Mouse (Mus musculus): ENCODE measurements around the gene Tufm.

Gene Tufm

DNA sequence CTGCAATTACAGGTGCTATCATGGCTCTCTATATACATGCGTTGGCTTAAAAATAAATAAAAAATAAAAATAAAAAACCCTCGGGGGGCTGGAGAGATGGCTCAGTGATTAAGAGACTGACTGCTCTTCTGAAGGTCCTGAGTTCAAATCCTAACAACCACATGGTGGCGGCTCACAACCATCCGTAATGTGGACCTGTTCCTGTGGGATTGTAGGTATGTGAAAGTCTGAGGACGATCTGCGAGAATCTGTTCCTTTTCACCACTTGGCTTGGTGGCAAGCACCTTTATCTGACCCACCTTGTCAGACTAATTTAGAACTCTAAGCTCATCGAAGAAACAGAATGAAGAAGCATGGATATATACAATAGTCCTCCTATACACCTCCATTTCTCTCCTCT, 12.3 kb downstream of the Tufm start:
- no peak for DNase-seq (ENCODE audit: low read depth in 1 of 2, low spot score in 2 of 2)

DNA sequence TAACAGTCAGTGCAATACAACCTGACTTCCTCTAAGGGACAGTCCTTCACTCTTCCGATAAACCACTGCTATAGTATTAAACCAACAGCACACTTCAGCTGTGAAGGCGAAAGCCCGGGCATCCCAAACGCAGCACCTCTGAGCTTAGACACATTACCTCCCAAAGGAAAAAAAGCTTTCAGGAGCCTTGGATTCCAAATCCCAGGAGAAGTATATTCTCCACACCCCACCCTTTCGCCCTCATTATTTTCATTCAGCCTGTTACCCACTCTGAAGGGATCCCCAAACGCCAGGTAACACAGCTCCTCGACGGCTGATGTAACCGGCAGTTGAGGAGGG, 14.5 kb downstream of the Tufm start:
- no peak for DNase-seq (ENCODE audit: low read depth in 1 of 2, low spot score in 2 of 2)

DNA sequence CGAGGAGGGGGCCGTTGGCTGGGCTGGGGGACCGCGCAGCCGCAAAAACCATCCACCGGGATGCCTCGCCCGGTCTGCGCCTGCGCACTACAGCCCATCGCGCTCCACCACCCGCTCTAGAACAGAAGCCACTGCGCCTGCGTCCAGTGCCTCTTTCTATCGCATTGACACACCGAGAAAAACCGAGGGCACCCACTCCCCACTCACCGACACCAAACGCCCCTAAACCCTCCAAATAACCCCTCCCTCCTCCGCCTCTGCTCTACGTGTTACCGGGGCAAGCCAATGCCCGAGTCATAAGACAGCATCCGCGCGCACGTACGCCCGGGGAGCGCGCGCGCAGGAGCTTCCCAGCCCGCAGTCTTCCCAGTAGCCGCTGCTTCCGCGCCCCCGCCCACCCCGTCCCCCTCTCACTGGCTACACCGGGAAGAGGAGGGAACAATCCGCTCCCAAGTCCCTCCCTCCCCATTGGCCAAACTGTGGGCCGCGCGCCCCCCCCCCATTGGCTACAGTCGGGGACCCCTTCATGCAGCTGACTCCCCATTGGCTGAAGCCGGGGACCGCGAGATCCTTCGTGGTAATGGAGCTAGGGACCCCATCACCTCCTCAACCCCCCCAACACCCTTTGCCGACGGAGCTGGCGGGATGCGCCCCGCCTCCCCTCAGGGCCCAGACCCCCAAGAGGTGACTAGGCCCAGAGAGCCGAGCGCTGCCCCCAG, 15.0 kb downstream of the Tufm start:
- DNase-seq (ENCODE audit: low read depth in 1 of 2, low spot score in 2 of 2), result peak; percentile 48 to 78

DNA sequence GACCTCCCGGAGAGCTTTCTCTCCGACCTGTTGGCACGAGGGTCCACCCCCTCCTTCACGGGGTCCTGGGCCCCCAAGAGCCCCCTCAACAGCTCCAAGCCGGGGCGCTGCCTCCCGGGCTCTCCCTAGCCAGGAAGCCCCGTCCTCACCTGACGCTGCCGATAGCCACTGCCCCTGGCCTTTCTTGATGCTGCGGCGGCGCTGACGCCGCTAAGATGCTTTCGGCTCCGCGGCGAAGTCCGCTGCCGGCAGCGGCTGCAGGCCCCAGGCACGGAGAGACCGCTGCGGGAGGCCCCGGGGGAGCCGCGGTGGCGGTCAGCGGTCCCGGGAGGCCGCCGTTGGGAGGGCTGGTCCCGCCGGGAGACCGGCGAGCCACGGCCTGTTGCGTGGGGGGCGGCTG, 15.6 kb downstream of the Tufm start:
- DNase-seq (ENCODE audit: low read depth in 1 of 2, low spot score in 2 of 2), result peak in 1 of 2 experiments; percentile 10

DNA sequence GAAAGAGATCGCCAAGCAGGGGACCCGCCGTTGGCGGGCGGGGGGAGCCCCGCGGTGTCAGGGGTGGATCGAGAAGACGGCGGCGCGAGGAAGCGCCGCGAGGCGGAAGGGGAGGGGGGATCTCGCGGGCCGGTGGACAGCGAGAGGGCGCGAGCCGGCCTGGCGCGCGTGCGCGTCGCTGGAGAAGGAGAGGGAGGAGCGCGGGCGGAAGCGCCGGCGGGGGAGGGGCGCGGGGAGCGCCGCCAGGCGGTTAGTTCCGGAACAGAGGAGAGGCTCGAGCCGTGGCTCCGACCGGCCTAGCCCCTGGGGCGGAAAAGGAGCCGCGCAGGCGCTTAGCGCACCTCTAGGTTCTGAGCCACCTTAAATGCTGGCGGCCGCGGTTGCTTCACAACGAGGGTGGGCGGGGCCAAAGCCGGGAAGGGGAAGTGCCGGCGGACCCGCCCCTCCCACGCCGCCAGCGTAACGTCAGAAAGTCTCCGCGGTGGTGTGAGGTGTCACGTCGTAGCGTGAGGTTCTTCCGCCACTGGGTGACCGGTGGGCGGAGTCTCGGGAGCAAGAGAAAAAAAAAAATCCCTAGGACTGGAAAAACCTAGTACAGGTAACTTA, 16.2 kb downstream of the Tufm start, which contains the start of gene Atxn2l:
Gene Atxn2l (minus strand): TSS at position 165 of the 606 bp plus-strand sequence.
- DNase-seq (ENCODE audit: low read depth in 1 of 2, low spot score in 2 of 2), result peak; percentile 96 to 97

DNA sequence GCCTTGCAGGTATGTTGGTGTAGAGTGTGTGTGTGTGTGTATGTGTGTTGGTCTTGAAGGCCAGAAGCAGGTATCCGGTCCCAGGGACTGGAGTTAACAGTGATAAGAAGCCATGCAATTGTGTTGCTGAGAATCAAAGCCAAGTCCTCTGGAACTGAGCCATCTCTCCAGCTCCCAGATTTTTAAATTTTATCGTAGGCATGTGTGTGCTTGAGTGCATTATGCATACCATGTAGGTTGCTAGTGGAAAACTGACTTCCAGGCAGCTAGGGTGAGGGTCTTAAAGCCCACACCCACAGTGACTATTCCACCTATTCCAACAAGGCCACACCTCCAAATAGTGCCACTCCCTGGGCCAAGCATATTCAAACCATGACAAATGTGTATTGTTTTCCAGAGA, 17.8 kb downstream of the Tufm start:
- DNase-seq (ENCODE audit: low read depth in 1 of 2, low spot score in 2 of 2), result no peak

DNA sequence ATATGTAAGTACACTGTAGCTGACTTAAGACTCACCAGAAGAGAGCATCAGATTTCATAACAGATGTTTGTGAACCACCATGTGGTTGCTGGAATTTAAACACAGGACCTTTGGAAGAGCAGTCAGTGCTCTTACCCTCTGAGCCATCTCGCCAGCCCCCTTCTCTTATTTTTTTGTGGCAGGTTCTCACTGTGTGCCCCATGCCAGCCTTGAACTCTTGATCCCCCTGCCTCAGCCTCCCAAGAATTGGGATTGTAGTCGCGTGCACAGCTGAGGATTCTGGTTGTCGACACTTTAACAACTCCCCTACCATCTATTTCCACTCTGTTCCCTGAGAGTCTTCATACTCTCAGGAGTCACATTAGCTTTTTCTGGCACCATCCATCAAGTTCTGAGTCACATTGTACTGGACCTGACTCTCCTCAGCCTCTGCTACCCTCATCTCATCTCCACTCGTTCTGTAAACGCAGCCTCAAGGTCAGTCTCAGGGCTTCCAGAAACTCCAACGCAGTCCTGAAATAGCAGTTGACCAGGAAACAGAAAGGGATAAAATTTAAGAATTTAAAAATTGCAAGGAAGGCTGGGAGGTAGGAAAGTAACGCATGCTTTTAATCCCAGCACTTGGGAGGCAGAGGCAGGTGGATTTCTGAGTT, 20.1 kb downstream of the Tufm start:
- no peak for DNase-seq (ENCODE audit: low read depth in 1 of 2, low spot score in 2 of 2)

DNA sequence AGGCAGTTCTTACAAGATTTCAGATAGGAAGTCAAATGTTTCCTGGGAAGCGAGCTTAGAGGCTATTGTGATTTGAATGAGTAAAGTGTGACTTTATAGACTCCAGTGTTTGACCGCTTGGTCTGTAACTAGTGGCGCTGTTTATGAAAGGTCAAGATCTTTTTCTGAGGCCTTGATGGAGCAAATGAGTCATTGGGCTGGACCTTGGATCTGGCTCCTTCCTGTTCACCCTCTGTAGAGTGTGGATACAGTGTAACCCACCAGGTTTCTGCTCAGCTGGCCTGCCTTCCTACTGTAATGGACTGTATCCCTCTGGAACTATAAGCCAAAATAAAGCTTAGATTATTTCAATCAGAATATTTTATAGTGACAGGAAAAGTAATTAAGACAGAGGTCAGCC, 24.1 kb downstream of the Tufm start:
- no peak for DNase-seq (ENCODE audit: low read depth in 1 of 2, low spot score in 2 of 2)

DNA sequence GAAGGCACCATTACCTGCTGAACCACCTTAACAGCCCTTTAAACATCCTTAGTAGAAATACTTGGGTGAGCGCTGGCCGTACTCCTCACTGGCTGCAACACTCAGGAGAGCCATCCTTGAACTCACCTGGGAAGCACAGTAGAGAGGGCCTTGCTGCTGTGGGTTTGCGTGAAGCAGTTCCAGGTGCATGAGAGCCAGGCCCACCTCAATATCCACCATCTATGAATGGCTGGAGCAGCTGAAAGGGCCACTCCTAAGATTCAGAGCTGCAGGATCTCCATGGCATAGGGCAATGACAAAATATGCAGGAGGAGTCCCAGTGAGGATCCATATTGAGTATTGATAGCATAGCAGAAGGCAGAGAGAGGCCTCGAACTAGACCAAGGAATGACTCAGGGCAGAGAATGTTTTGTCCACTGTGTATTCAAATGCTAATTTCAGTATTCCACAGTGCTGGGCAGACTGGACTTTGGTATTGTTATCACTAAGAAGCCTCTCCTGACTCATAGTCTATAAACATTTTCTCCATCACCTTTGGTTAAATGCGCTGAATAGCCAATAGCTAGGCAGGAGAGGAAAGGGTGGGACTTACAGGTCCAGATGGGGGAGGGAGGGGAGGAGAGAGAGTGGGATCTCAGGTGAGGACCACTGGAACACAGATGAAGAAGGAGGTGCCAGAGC, 31.2 kb downstream of the Tufm start:
- no peak for DNase-seq (ENCODE audit: low read depth in 1 of 2, low spot score in 2 of 2)

DNA sequence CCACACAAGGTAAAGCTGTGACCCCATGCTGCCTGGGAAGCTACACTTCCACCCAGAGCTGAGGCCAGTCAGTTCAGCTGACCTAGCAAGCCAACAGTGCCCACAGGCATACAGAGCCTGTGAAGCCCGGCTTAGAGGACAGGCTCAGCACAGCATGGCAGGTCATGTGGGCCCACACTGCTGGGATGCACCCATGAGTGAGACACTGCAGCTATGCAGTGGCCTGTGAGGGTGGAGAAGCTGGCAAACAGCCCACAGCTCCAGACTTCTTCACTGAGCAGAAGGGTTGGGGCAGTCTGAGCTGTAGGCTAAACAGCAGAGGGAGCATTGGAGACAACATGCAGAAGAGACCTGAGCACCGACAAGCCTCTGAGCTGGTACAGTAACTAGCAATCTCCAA, 32.4 kb downstream of the Tufm start:
- DNase-seq (ENCODE audit: low read depth in 1 of 2, low spot score in 2 of 2), result no peak

DNA sequence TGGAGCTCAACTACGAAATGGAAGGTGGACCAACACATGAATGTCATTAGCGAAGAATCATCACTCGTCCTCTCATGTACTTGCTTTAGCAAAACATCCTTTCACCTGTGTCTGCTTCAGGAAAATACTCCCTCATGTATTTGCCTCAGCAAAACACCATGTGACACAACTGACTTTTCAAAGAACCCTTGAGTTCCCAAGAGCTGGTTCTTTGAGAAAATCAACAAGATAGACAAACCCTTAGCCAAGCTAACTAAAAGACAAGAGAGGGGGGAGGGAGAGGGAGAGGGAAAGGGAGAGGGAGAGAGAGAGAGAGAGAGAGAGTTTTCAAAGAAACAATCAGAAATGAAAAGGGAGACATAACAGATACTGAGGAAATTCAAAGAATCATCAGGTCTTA, 36.2 kb downstream of the Tufm start:
- DNase-seq (ENCODE audit: low read depth in 1 of 2, low spot score in 2 of 2), result no peak

DNA sequence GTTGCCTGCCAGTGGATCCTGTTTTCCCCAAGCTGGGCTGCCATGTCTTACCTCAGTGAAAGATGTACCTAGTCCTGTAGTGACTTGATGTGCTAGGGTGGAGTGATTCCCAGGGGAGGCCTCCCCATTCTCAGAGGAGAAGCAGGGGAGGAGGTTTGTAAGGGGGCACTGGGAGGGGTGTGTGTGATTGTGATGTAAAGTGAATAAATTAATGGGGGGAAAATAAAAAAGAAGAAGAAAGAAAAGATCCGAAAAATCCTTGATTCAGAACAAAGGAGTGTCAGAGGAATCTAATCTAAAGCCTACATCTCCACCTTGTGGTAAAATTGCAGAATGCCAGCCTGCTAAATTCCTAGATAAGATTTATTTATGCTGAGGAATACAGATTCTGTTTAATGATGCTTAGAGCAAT, 41.0 kb downstream of the Tufm start:
- DNase-seq (ENCODE audit: low read depth in 1 of 2, low spot score in 2 of 2), result no peak

DNA sequence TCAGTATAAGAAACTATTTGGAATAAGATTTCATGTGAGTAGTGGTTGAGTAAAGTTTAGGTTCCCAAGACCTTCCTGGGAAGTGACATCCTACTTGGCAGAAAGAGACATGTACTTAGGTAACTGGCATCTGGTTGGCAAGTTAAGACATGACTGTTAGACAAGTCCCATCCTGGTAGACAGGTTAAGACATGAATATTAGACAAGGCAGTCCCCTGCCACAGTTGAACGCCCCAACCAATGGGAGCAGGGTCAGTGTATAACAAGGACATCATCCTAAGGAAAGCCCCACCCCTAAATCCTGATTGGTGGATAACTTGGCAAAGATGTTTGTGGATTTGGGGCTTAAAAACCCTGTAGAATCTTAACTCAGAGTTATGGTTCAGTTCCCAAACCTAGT, 46.3 kb downstream of the Tufm start:
- no peak for DNase-seq (ENCODE audit: low read depth in 1 of 2, low spot score in 2 of 2)

DNA sequence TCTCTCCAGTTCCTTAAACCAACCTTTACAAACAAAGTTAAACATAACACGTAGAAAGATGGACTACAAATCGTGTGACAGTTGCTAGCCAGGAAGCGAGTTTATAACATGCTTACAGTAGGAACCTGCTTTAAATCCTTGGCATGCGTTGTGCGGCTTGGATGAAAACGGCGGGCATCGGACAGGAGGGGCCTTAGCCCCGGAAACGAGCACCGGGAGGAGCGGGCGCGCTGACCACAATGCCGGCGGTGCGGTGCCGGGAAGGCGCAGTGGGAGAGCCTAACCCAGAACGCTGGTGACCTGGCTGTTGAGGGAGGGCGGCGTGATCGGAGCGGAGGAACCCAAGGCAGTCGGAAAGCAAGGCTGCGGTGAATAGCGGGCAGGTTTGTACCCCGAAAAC, 48.6 kb downstream of the Tufm start:
- DNase-seq (ENCODE audit: low read depth in 1 of 2, low spot score in 2 of 2), result no peak

DNA sequence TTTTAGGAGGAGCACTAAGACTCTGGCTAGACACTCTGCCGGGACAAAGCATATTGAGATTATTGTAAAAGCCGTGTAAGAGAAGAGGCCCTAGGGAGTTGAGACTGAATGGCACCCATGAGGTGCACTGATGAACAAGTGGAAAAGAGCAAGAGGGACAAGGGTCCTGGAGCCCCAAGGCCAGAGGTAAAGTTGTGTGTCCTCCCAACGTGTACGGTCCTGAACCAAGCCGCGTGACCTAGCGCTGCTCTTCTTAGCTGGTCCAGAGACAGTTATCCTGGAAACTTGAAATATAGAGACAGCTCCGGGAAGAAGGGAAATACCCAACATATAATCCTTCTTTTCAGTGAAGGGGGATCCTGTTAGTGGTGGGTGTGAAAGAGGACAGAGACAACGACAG, 49.3 kb downstream of the Tufm start:
- DNase-seq (ENCODE audit: low read depth in 1 of 2, low spot score in 2 of 2), result no peak

DNA sequence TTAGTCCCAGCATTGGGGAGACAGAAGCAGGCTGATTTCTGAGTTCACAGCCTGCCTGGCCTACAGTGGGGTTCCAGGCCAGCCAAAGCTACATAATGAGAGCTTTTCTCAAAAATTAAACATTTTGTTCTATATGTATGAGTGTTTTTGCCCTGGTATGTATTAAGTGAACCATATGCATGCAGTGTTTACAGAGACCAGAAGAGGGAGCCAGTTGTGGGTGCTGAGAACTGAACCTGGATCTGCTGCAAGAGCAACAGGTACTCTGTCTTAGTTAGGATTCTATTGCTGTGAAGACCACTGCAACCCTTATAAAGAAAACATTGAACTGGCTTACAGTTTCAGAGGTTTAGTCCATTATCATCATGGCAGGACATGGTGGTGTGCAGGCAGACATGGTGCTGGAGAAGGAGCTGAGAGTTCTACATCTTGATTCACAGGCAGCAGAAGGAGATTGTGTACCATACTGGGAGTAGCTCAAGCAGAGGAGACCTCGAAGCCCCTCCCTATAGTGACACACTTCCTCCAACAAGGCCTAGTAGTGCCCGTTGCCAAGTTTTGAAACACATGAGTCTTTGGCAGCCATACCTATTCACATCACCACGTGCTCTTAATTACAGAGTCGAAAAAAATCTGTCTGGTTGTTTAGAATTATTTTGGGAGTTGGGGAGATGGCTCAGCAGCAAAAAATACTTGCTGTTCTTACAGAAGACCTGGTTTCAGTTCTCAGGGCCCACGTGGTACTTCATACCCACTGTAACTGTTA, 50.8 kb downstream of the Tufm start:
- DNase-seq (ENCODE audit: low read depth in 1 of 2, low spot score in 2 of 2), result no peak

All from monocyte, adult 2 months (primary cell).